Mouse (Mus musculus) gastrocnemius, postnatal 25 days (tissue): ENCODE data around the gene Gm6337. TPM values are rescaled to one million over a fixed set of nuclear protein-coding genes. Genes with fewer than 3 reads are reported as not detected.
"Not testable (repeated sequence)": the region's sequence is repeated elsewhere in the genome, so short reads cannot be mapped to it uniquely, and the experiment has no call there.

ENCODE experiments used
- DNase-seq: peaks from one replicate; pipeline ENCODE4 v3.0.0; 2022
- long read RNA-seq, 2 experiments: library from polyadenylated mRNA; stranded (forward); transcript quantifications; one replicate each; pipeline ENCODE4 v2.0.0; 2021
- total RNA-seq, 2 experiments: library from RNA; stranded (reverse); gene quantifications; 1 replicate in 1 of 2; 2 replicates in 1 of 2; pipeline ENCODE4 v1.2.3; 2021

Gm6337 gene
- not detected for total RNA-seq
- long read RNA-seq, experiment 1, result 0 reads
- long read RNA-seq, experiment 2, result 0 reads

DNA sequence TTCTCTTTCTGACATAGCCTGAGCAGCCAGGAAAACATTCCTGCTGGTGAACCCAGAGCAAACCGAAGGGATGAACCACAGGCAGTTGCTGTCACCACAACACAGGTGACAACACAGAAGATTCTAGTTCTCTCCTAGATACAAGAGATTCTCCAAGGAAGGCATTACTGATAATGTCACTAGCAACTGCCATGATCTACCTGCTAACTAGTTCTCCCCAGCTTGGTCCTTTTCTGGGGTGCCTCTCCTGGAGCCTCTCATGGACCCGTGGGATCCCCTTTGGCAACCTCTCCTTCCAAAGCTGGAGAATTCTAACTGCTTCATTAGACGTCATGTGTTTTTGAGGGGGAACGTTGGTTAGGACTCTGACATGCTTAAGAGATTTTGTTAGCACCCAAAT, at the start of gene Gm6337:
Gene Gm6337 (minus strand): TSS at position 101 of the 400 bp plus-strand sequence.
- DNase-seq, result not testable (repeated sequence)

DNA sequence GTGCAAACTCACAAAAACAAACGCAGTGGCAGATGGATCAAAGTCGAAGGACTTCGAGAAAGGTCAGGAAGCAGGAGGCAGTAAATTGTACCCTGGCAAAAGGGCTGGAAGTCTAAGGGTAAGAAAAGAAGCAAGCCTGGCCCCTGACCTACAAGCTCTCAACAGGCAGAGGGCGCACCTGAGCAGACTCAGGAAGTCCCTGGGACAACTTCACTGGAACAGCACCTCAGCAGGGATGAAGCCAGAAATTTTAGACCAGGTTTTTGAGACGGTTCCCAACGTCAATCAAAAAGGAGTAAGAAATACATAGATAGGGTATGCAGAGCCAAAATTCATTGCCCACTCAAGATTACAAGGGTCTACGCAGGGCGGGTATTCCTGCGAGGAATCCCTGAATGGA, 49.4 kb upstream of the Gm6337 start:
- not testable (repeated sequence) for DNase-seq

DNA sequence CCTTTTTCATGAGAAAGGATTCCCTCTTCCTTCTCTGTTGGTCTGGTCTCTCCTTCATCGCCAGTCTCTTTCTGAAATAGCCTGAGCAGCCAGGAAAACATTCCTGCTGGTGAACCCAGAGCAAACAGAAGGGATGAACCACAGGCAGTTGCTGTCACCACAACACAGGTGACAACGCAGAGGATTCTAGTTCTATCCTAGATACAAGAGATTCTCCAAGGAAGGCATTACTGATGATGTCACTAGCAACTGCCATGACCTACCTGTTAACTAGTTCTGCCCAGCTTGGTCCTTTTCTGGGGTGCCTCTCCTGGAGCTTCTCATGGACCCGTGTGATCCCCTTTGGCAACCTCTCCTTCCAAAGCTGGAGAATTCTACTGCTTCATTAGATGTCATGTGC, 35.8 kb upstream of the Gm6337 start, which contains the start of gene Gm8206:
Gene Gm8206 (minus strand): TSS at position 101 of the 400 bp plus-strand sequence.
- not testable (repeated sequence) for DNase-seq

Other genes with a start within 250 kb of the Gm6337 start
- gene Gm3424, start 227.9 kb downstream of the Gm6337 start, total RNA-seq, result not detected
- gene Gm8237, start 177.9 kb downstream of the Gm6337 start, total RNA-seq, result not detected
- gene Gm3248, start 96.5 kb downstream of the Gm6337 start, total RNA-seq, result under 1 TPM in 1 of 2 experiments, not detected in 1; 0.15 TPM
- gene Gm3453, start 79.1 kb downstream of the Gm6337 start, total RNA-seq, result not detected
- gene Gm8206, start 35.7 kb upstream of the Gm6337 start, total RNA-seq, result not detected
- under 1 TPM in 1 of 2 experiments, not detected in 1; 0.18 TPM for gene Gm3468, start 50.4 kb upstream of the Gm6337 start, total RNA-seq
- not detected for gene Gm3476, start 67.5 kb upstream of the Gm6337 start, total RNA-seq
- gene Gm21560, start 161.0 kb upstream of the Gm6337 start, total RNA-seq, result under 1 TPM in 1 of 2 experiments, not detected in 1; 0.24 TPM
- gene Gm3411, start 229.0 kb upstream of the Gm6337 start, total RNA-seq, result not detected
- gene Gm21103, start 246.6 kb upstream of the Gm6337 start, total RNA-seq, result not detected